Mouse (Mus musculus): ENCODE results near the gene Defb26. TPM values are rescaled to one million over a fixed set of nuclear protein-coding genes. Genes with fewer than 3 reads are reported as not detected.

Defb26 gene
- polyA plus RNA-seq (2017; shearing (Covaris generic)), result not detected

DNA sequence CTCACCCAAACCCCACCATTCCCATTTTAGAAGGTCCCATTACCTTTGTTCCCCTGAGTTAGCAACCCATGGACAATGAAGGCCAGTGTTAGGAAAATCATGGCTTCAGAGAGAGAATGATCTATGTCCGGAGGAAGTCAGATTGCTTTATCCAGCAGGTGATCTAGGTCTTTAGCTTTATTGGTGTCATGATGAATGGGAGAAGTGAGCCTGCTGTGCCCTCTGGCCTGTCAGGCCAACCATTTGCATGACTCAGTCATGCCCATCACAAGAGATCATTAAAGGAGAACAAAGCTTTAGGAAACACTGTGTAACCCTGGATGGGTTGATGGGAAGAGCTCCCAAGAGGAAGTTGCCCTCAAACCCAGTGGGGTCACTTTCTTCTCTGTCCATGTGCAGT is at the start of gene Defb26:
TSS of gene Defb26 (minus strand) at position 101 of the 400 bp plus-strand sequence.

DNA sequence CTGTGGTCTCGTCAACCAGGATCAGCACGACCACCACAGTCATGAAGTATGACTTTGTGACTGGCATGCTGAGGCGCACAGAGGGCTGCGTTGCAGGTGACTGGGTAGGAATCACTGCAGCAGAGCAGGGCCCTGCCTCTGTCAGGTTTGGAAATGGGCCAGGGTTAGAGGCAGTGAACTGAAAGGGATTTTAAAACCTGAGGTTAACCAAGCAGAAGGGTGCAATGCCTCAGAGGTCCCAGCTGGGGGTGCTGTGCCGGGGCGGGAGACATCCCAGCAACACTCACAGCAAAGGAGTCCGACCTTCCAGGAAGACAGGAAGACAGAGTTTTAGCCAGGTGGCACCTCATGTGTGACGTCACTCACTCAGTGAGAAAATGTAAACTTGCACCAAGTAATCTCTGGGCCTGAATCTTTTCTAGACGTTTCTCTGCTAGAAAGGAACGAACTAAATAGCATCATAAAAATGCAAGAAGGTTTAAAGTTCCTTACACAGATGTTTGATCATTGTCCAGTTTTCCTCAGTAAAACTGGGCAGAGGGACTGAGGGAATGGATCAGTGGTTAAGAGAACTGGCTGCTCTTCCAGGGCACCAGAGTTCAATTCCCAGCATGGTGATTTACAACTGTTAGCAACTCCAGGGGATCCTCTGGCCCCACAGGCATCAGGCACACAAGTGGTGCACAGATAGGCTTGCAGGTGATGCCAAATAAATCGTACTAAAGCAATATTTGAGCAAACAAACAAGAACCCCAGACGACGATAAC is 28.6 kb upstream of the Defb26 start, which contains the start of gene Defb29:
TSS of gene Defb29 (minus strand) at position 155 of the 767 bp plus-strand sequence.

DNA sequence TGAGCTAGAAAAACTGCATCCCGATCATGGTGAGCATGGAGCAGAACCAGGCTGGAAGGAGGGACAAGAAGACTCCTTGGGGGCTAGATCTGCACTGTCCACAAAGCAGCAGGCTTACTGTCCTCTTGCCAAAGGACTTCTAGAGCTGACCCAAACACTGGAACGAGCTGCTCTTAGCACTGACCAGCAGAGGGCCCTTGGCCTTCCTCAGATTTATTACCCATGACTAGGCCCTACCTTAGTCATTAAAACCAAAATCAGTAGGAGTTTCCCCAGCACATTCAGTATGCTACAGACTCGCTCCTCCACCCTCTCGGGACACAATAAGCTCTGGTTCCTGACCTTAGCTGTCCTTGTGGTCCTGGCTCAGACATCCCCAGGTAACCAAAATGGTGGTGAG is 6.5 kb upstream of the Defb26 start, which contains the start of gene Defb28:
TSS of gene Defb28 (plus strand) at position 275 of the 400 bp plus-strand sequence.

DNA sequence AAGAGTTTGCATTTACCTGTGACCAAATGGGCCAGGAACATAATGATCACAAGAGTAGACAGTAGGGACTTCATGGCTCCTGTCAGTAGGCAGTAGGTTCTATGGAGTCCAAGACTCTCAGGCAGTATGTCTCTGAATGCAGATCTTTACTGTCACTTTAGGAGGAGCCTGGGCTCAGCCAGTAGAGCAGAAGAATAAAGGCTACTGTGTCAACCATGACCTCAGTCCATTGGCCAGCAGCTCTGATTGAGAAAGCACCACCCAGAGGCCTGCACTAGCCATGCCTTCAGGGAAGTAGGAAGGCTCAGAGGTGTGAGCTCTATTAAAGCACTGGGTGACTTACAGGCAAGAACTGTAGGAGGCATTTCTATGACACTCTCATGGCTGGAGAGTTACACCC is 21.5 kb downstream of the Defb26 start, which contains the start of gene Defb22:
TSS of gene Defb22 (minus strand) at position 101 of the 400 bp plus-strand sequence.

DNA sequence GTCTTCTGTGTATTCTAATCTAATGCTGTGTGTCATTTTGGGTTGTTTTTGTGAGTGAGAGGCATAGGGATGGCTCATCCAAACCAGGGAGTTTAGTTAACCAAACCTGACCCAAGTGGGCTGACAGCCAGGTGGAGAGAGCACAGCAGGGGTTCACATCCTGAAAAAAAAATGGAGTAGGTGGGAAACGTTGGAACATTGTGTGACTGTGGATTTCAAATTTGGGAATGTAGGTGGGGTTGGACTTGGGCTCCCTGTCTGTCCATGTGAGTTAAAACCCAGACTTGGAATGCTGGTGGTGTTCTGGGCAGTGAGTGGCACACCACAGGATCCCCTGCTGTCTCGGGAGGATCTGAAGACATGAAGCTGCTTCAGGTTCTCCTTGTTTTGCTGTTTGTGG is 34.7 kb downstream of the Defb26 start, which contains the start of gene Defb20:
TSS of gene Defb20 (plus strand) at position 301 of the 400 bp plus-strand sequence.

DNA sequence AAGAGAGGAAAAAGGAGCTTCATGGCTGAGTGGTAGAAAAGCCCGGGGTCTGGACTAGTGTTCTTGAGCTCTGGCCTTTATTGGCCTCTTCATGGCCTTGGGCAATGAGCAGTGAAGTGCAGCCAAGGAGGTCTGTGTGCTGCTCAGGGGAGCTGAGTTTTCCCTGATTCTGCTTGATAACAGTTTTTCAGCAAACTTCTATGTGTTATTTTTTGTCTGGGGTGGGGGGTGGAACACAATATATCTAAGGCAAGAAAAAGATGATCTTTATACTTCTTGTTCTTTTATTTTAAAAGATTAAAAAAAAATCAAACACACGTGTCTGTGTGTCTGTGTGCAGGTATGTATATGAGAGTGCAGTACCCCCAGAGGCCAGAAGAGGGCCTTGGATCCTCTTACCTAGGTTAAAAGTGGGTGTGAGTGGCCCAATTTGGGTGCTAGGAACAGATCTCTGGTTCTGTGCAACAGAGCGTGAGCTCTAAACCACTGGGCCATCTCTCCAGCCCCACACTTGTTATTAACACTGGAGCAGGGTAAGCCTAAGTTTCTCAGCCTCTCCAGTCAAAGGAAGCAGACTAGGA is 46.8 kb downstream of the Defb26 start, which contains the start of gene Defb23:
TSS of gene Defb23 (minus strand) at position 51 of the 581 bp plus-strand sequence.

Other genes with a start within 250 kb of the Defb26 start
- gene Tbc1d20, start 217.9 kb downstream of the Defb26 start, polyA plus RNA-seq (2017; shearing (Covaris generic)), result 66.3 TPM
- gene Rbck1, start 179.0 kb downstream of the Defb26 start, polyA plus RNA-seq (2017; shearing (Covaris generic)), result 268 TPM
- gene Trib3, start 167.7 kb downstream of the Defb26 start, polyA plus RNA-seq (2017; shearing (Covaris generic)), result 5.6 TPM
- gene Nrsn2, start 135.1 kb downstream of the Defb26 start, polyA plus RNA-seq (2017; shearing (Covaris generic)), result not detected
- 0.21 TPM for gene Sox12, start 113.6 kb downstream of the Defb26 start, polyA plus RNA-seq (2017; shearing (Covaris generic))
- gene Zcchc3, start 96.7 kb downstream of the Defb26 start, polyA plus RNA-seq (2017; shearing (Covaris generic)), result 0.93 TPM
- gene 6820408C15Rik, start 96.1 kb downstream of the Defb26 start, polyA plus RNA-seq (2017; shearing (Covaris generic)), result 0.62 TPM
- not detected for gene Defb23, start 47.1 kb downstream of the Defb26 start, polyA plus RNA-seq (2017; shearing (Covaris generic))
- gene Defb20, start 34.6 kb downstream of the Defb26 start, polyA plus RNA-seq (2017; shearing (Covaris generic)), result not detected
- not detected for gene Defb22, start 21.6 kb downstream of the Defb26 start, polyA plus RNA-seq (2017; shearing (Covaris generic))
- gene Defb28, start 6.6 kb upstream of the Defb26 start, polyA plus RNA-seq (2017; shearing (Covaris generic)), result not detected
- not detected for gene Defb29, start 28.4 kb upstream of the Defb26 start, polyA plus RNA-seq (2017; shearing (Covaris generic))
- not detected for gene Gm17416, start 57.6 kb upstream of the Defb26 start, polyA plus RNA-seq (2017; shearing (Covaris generic))
- gene Defb21, start 61.1 kb upstream of the Defb26 start, polyA plus RNA-seq (2017; shearing (Covaris generic)), result not detected
- gene Defb19, start 68.6 kb upstream of the Defb26 start, polyA plus RNA-seq (2017; shearing (Covaris generic)), result 1.1 TPM
- not detected for gene Defb45, start 87.7 kb upstream of the Defb26 start, polyA plus RNA-seq (2017; shearing (Covaris generic))
- not detected for gene Defb36, start 92.6 kb upstream of the Defb26 start, polyA plus RNA-seq (2017; shearing (Covaris generic))
- not detected for gene Defb25, start 111.4 kb upstream of the Defb26 start, polyA plus RNA-seq (2017; shearing (Covaris generic))
- not detected for gene Rem1, start 115.3 kb upstream of the Defb26 start, polyA plus RNA-seq (2017; shearing (Covaris generic))
- gene H13, start 157.8 kb upstream of the Defb26 start, polyA plus RNA-seq (2017; shearing (Covaris generic)), result 182 TPM
- gene Mcts2, start 175.3 kb upstream of the Defb26 start, polyA plus RNA-seq (2017; shearing (Covaris generic)), result 4.7 TPM
- gene Id1, start 224.6 kb upstream of the Defb26 start, polyA plus RNA-seq (2017; shearing (Covaris generic)), result 1.9 TPM
- 0.54 TPM for gene Cox4i2, start 242.5 kb upstream of the Defb26 start, polyA plus RNA-seq (2017; shearing (Covaris generic))

All from effector memory CD4-positive, alpha-beta T cell, adult 7 months (primary cell).